Mouse (Mus musculus): ENCODE results near the gene Olfr113. TPM values are rescaled to one million over a fixed set of nuclear protein-coding genes. Genes with fewer than 3 reads are reported as not detected.
"Not testable (repeated sequence)": the region's sequence is repeated elsewhere in the genome, so short reads cannot be mapped to it uniquely, and the experiment has no call there.

The Olfr113 gene
- polyA plus RNA-seq, 1 experiment from 2014 or later = not detected

GRCm38 (mm10) chr17:37535173-37535572, 42.3 kb downstream of the Olfr113 start:
- Histone ChIP-seq H3K27me3 (ENCODE audit: control insufficient read depth, insufficient read depth, low read length) (no peaks in the 10 kb centered on the region), H3K4me3 (ENCODE audit: low read depth, low read length) (no peak overlapping the region), H3K4me1 (ENCODE audit: control insufficient read depth, insufficient read depth, low read length) (no peaks in the 10 kb centered on the region), H3K9ac (replicated peaks; ENCODE audit: low read depth, low read length) (no peak overlapping the region), H3K4me2 (replicated peaks; ENCODE audit: low read depth, low read length) (no peak overlapping the region), H3K36me3 (ENCODE audit: control insufficient read depth, insufficient read depth, low read length) (no peaks in the 10 kb centered on the region), H3K9me3 (ENCODE audit: control insufficient read depth, low read depth, low read length) (no peaks in the 10 kb centered on the region), H3K27ac (ENCODE audit: low read length) (no peak overlapping the region)
- no peak for ATAC-seq (ENCODE audit: insufficient number of reproducible peaks, insufficient read depth, low FRiP score, low read depth)

GRCm38 (mm10) chr17:37525427-37525826, 52.0 kb downstream of the Olfr113 start:
- not testable (repeated sequence) for H3K9me3 ChIP-seq (ENCODE audit: control insufficient read depth, low read depth, low read length); H3K27me3 ChIP-seq (ENCODE audit: control insufficient read depth, insufficient read depth, low read length); H3K4me1 ChIP-seq (ENCODE audit: control insufficient read depth, insufficient read depth, low read length); H3K27ac ChIP-seq (ENCODE audit: low read length); H3K36me3 ChIP-seq (ENCODE audit: control insufficient read depth, insufficient read depth, low read length); H3K4me2 ChIP-seq (replicated peaks; ENCODE audit: low read depth, low read length); ATAC-seq (ENCODE audit: insufficient number of reproducible peaks, insufficient read depth, low FRiP score, low read depth); H3K9ac ChIP-seq (replicated peaks; ENCODE audit: low read depth, low read length); H3K4me3 ChIP-seq (ENCODE audit: low read depth, low read length)
- WGBS = 70% methylated on average over 1 of the region's 1 CpGs

GRCm38 (mm10) chr17:37524612-37525011, 52.9 kb downstream of the Olfr113 start:
- H3K27me3 ChIP-seq (ENCODE audit: control insufficient read depth, insufficient read depth, low read length); H3K9ac ChIP-seq (replicated peaks; ENCODE audit: low read depth, low read length); H3K4me3 ChIP-seq (ENCODE audit: low read depth, low read length); H3K4me2 ChIP-seq (replicated peaks; ENCODE audit: low read depth, low read length); H3K4me1 ChIP-seq (ENCODE audit: control insufficient read depth, insufficient read depth, low read length); H3K9me3 ChIP-seq (ENCODE audit: control insufficient read depth, low read depth, low read length); ATAC-seq (ENCODE audit: insufficient number of reproducible peaks, insufficient read depth, low FRiP score, low read depth); H3K27ac ChIP-seq (ENCODE audit: low read length); H3K36me3 ChIP-seq (ENCODE audit: control insufficient read depth, insufficient read depth, low read length): not testable (repeated sequence)

Other genes starting within 250 kb of the Olfr113 start
- gene Olfr103, start 238.0 kb downstream of the Olfr113 start, polyA plus RNA-seq (2014; fragmentation: Nextera tagmentation; extraction: Ambion mirVana) = not detected in 2 replicates
- not detected in 2 replicates for gene Olfr104-ps, start 218.1 kb downstream of the Olfr113 start, polyA plus RNA-seq (2014; fragmentation: Nextera tagmentation; extraction: Ambion mirVana)
- not detected in 2 replicates for gene Olfr105-ps, start 198.6 kb downstream of the Olfr113 start, polyA plus RNA-seq (2014; fragmentation: Nextera tagmentation; extraction: Ambion mirVana)
- gene Olfr106-ps, start 187.3 kb downstream of the Olfr113 start, polyA plus RNA-seq (2014; fragmentation: Nextera tagmentation; extraction: Ambion mirVana) = not detected in 2 replicates
- not detected in 2 replicates for gene Olfr107, start 178.4 kb downstream of the Olfr113 start, polyA plus RNA-seq (2014; fragmentation: Nextera tagmentation; extraction: Ambion mirVana)
- not detected in 2 replicates for gene Olfr108, start 132.2 kb downstream of the Olfr113 start, polyA plus RNA-seq (2014; fragmentation: Nextera tagmentation; extraction: Ambion mirVana)
- not detected in 2 replicates for gene Olfr109, start 118.7 kb downstream of the Olfr113 start, polyA plus RNA-seq (2014; fragmentation: Nextera tagmentation; extraction: Ambion mirVana)
- gene H2-M2, start 94.1 kb downstream of the Olfr113 start, polyA plus RNA-seq (2014; fragmentation: Nextera tagmentation; extraction: Ambion mirVana) = not detected in 2 replicates
- gene Olfr110, start 85.2 kb downstream of the Olfr113 start, polyA plus RNA-seq (2014; fragmentation: Nextera tagmentation; extraction: Ambion mirVana) = not detected in 2 replicates
- not detected in 2 replicates for gene Olfr111, start 69.6 kb downstream of the Olfr113 start, polyA plus RNA-seq (2014; fragmentation: Nextera tagmentation; extraction: Ambion mirVana)
- not detected in 2 replicates for gene Olfr112, start 8.2 kb downstream of the Olfr113 start, polyA plus RNA-seq (2014; fragmentation: Nextera tagmentation; extraction: Ambion mirVana)
- not detected in 2 replicates for gene Olfr114, start 15.1 kb upstream of the Olfr113 start, polyA plus RNA-seq (2014; fragmentation: Nextera tagmentation; extraction: Ambion mirVana)
- not detected in 2 replicates for gene Olfr115, start 49.4 kb upstream of the Olfr113 start, polyA plus RNA-seq (2014; fragmentation: Nextera tagmentation; extraction: Ambion mirVana)
- not detected in 2 replicates for gene Olfr116, start 49.5 kb upstream of the Olfr113 start, polyA plus RNA-seq (2014; fragmentation: Nextera tagmentation; extraction: Ambion mirVana)
- not detected in 2 replicates for gene Olfr117, start 86.1 kb upstream of the Olfr113 start, polyA plus RNA-seq (2014; fragmentation: Nextera tagmentation; extraction: Ambion mirVana)
- gene Olfr118, start 89.3 kb upstream of the Olfr113 start, polyA plus RNA-seq (2014; fragmentation: Nextera tagmentation; extraction: Ambion mirVana) = not detected in 2 replicates
- gene Olfr119, start 118.9 kb upstream of the Olfr113 start, polyA plus RNA-seq (2014; fragmentation: Nextera tagmentation; extraction: Ambion mirVana) = not detected in 2 replicates
- gene Olfr120, start 144.1 kb upstream of the Olfr113 start, polyA plus RNA-seq (2014; fragmentation: Nextera tagmentation; extraction: Ambion mirVana) = not detected in 2 replicates
- gene Olfr121, start 171.2 kb upstream of the Olfr113 start, polyA plus RNA-seq (2014; fragmentation: Nextera tagmentation; extraction: Ambion mirVana) = not detected in 2 replicates
- not detected in 2 replicates for gene Olfr122, start 190.9 kb upstream of the Olfr113 start, polyA plus RNA-seq (2014; fragmentation: Nextera tagmentation; extraction: Ambion mirVana)
- not detected in 2 replicates for gene Olfr123, start 215.9 kb upstream of the Olfr113 start, polyA plus RNA-seq (2014; fragmentation: Nextera tagmentation; extraction: Ambion mirVana)
- not detected in 2 replicates for gene Olfr124, start 222.2 kb upstream of the Olfr113 start, polyA plus RNA-seq (2014; fragmentation: Nextera tagmentation; extraction: Ambion mirVana)

Data from stomach, embryonic 14.5 days (tissue).